Mouse (Mus musculus) erythroid progenitor cell, adult 5-6 weeks (primary cell): Measurements from ENCODE around the gene Tmx4. TPM values are rescaled to one million over a fixed set of nuclear protein-coding genes. Genes with fewer than 3 reads are reported as not detected.

Experiments used
- ATAC-seq: replicated peaks from 2 replicates; pipeline ENCODE4 v1.8.0; 2016; ENCODE audit warnings: moderate number of reproducible peaks, mild to moderate bottlenecking, moderate TSS enrichment, inconsistent platforms; ENCODE audit not compliant: poor library complexity, low FRiP score, severe bottlenecking
- total RNA-seq, 2 experiments: library from RNA; stranded (forward) in 1 of 2; stranded (reverse) in 1 of 2; fragments of 150-400 nt in 1 of 2; fragments of 186-747, 209-891 nt in 1 of 2; gene quantifications; 2 replicates each; pipeline versions ENCODE4 v1.2.3 to v1.2.4; 2015 to 2017; ENCODE audit warnings: low replicate concordance in 2 of 2

Gene Tmx4
- total RNA-seq (2015; ENCODE audit: low replicate concordance) (81.1 and 122 TPM in 2 replicates), total RNA-seq (2017; ENCODE audit: low replicate concordance) (131 and 153 TPM in 2 replicates)

DNA sequence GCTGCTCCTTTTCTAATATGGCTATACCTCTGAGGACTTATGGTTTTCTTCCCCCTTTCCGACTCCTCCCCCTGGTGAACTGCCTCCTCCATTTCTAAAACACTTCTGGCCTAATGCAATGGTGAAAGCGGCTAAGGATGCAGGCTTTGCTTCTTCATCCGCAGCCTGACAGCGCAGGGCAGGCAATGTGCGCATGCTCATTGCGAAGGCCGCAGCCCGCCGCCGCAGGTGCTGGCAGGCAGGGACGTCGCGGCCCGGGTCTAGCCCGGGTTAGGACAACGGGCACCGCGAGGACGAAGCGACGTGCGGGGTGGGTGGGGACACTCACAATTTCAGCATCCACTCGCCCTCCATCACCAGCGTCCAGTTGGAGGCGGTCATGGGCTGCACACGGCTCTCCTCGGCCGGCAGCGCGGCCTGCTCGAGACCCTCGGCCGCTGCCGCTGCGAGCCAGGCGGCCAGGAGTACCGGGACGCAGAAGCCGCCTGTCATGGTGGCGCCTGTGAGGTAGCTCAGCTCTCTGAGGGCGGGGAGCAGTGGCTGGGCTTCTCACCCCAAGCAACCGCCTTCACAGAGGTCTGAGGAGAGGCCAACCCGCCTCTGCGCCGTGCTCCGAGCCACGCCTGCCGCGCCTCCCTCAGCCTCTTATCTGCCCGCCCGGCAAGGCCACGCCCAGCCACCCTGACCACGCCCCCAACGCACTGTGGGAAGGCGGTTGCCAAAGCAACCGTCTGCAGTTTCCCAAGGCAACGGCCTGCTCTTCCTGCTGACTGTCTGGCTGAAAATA, at the start of gene Tmx4:
Gene Tmx4, minus strand, starts transcription at position 632 of the 787 bp plus-strand sequence.
- peak; percentile 93 for ATAC-seq

DNA sequence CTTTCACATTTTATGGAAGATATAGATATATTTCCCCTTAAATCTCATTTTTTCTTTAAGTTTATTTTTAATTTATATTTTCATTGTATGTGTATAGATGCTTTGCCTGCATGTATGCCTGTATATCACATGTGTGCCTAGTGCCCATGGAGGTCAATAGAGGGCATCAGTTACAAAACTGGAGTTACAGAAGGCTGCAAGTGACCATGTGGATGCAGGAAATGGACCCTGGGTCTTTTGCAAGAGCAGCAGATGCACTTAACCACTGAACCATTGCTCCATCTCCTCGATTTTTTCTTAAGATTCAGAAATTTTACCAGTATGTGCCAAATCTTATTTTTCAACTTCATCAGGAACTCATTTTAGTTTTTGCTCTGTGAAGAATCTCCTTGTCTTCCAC, 48.2 kb upstream of the Tmx4 start:
- ATAC-seq, result no peak

DNA sequence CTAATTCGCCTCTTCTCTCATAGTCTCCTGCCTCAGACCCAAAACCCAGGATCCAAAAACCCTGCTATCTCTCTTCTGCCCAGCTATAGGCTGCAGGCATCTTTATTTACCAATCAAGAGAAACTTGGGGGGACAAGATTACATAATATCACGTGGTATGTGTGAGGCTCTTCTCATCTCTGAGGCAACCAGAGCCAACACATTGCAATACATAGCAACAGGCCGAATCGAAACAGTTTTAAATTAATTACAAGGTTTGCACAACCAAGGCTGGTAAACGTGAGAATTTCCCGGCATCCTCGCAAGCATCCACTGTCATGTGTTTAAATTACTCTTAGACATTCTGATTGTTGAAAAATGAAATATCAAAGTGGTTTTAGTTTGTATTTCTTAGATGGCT, 47.1 kb upstream of the Tmx4 start:
- no peak for ATAC-seq

DNA sequence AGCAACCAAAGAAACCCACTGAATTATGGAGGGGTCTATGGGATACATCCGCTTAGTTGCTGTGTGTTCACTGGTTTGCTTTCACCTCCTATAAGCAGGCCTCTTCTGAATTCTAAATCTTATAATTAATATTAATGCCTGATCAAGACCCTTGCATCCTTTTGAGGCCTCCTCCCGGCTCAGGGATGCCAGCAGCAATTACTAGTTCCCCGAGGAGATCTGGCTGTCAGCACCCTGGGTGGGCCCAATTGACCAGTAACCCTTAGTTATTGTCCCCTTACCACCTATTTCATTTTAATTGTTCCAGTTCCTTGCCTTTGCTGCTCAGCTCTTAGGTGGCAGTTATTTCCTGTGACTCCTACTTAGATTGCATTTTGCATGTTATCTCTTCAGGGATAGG, 38.4 kb upstream of the Tmx4 start:
- ATAC-seq, result no peak

DNA sequence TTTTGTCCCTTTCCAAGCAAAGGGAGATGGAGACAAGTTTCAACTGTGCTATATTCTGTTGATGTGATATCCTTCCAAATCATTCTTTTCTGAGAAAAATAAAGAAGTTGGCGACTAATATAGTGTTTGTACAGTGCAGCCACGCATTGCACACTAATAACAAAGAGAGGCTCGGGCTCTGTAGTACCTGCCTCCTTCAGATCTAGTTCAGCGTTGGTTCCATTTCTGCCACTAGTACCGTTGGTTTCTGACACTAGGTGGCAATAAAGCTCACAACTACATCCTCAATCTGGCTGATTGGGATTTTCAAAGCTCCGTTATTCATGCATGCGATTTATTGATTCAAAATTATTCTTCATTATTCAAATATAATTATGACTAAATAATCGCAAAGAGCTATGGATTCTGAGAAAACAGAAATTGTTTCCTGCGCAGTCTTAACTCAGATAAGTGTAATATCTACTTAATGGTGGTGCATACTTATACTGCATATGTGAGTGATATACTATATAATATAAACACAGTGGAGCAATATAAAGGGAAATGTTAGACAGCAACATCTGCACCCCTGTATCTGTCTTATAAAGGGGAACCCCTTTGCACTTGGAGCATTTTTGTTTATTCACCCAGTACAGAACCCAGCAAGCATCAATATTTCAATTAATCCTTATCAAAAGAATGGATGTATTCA, 37.5 kb upstream of the Tmx4 start:
- no peak for ATAC-seq

DNA sequence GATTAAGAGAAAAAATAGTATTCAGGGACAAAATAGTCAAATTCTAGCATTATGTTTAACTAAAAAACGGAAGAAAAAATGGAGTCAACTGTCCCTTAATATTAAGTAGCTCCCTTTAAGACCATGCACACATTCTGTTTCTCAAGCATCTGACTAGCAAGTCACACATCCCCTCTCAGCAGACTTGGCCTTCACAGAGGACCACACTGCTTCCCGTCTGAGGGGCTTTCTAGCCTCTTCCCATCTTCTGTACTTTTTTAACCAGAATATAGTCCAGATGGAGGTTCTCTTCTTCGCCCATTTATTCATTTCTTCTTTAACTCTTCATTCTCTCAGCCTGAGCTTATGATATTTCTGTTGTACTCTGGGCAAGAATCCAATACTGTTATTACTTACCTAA, 35.6 kb upstream of the Tmx4 start:
- no peak for ATAC-seq

DNA sequence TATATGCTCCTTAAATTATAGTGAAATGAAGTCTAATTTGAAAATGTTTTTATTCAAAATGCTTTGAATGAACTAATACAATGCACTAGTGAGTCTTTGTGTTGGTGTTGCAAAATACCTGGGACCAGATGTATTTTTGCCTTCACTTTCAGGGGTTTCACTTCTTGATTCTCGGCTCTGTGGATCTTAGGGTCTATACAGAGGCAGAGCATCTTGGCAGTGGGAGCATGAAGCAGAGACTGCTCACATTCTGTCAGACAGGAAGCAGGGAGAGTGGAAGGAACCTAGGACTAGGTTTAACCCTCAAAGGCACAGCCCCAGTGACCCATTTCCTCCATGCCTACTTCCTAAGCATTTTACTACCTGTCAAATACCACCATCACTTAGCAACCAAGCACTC, 31.5 kb upstream of the Tmx4 start:
- ATAC-seq, result no peak

DNA sequence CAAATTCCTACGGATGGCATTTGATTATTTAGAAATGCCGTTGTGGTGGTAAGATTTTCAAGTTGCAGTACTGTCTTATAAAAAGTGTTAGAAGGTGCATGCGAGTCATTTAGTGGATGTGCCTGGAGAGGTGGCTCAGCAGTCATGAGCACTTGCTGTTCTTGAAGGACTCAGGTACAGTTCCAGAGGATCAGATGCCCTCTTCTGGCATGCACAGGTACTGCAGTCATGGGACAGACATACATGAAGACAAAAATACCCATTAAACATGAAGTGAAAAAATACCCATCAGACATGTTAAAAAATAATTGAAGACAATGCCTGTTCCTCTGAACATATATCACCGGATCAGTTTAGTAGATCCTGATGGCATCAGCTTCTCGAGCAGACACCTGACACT, 29.7 kb upstream of the Tmx4 start:
- ATAC-seq, result peak; percentile 70

DNA sequence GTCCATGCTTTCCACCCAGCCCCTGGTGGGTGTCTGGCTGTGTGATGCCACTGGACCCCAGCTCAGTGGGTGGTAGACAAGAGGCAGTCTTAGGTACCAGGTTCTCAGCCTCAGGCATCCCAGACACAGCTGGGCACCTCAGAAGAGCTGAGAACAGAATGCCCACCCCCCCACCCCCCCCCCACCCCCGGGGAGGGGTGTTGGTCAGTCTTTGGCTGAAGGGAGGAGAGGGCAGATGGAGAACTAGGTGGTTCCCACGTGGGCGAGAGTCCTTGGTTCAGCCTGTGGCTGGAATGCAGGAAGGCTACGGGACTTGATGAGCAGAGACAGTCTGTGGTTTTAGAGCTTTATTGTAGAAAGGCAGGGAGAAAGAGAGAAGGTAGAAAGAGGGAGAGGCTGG, 12.5 kb upstream of the Tmx4 start:
- no peak for ATAC-seq

DNA sequence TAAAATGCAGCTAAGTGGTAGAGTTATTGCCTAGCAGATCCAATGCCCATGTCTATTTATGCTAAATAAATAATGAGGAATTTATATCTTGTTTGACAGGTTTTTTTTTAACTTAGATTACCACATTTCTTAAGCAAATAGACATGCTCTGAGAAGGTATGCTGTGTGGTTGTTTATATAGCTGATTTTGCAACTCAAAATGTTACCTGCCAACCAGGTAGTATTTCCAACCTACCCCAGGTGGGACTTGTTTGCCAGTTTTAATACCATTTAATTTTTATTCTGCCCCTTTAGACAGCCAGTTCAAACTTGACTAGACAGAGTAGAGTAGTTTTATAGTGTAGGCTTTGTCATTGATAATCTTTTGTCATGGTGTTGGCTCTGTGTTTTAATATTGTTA, 10.7 kb upstream of the Tmx4 start:
- ATAC-seq, result no peak

DNA sequence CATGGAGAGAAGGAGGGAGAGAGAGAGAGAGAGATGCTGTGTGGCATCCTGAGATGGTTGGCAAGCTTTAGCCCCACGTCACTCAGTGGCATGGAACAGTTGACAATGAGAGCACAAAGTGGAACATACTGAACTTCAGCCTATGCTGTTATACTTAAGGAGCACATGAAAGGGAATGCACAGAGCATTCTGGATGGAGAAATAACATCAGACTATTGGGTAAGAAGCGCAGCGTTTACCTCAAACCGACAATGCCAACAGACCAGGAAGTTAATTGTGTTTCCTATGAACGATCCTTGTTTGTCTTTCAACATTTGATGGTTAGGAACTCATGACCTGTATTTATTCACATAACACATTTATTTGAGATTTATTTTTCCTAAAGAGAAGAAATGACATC, 8.8 kb upstream of the Tmx4 start:
- ATAC-seq, result no peak

DNA sequence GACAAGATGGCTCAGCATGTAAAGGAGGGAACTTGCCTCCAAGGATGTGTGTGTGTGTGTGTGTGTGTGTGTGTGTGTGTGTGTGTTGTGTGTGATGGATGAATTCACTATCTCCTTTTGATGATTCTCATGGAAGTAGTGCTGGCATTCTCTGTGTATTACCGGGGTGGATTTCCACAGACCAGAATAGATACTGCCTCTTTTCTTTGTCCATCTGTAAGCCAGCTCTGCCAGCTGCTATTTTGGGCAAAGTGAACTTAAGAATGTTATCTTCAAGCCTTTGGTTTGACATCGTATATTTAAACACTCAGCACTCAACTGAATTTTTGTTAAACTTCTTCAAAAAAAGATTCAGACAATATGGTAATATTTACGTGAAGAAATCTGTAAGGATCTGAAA, 5.1 kb upstream of the Tmx4 start:
- ATAC-seq, result no peak

DNA sequence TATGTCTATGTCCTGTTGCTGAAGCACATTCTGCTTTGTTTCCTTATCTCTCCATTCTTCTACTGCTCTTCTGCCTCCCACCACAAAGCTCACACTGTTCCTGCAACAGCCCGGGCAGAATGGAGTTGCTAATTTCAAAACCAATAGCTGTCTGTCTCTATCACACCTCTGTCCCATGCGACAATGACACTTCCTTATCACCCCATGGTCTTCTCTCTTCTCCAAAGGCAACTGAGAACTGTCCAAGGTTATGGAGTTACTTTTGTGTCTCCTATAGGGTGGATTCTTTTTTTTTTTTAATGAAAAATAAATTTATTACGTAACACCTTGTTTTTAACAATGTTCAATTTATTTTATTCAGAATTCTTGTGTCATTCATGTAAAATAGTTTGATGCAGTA, 1.8 kb upstream of the Tmx4 start:
- no peak for ATAC-seq

DNA sequence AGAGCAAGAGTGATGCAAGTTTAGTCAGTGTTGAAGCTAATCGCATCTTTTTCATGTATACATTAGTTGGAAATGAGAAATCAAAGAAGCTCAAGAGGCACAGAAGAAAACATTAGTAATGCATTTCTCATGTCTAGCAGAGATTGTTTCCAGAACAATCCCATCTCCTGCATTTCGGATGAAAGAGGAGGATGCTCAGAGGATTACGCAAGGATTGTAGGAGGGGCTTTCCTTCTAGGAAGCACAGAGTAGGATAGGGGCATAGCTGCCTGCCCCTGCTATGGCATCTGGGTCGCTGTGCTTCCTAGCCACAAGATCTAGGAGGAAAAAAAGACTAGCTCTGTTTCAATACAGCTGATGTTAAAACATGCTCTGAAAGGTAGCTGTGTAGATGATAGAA, 1.2 kb upstream of the Tmx4 start:
- no peak for ATAC-seq

DNA sequence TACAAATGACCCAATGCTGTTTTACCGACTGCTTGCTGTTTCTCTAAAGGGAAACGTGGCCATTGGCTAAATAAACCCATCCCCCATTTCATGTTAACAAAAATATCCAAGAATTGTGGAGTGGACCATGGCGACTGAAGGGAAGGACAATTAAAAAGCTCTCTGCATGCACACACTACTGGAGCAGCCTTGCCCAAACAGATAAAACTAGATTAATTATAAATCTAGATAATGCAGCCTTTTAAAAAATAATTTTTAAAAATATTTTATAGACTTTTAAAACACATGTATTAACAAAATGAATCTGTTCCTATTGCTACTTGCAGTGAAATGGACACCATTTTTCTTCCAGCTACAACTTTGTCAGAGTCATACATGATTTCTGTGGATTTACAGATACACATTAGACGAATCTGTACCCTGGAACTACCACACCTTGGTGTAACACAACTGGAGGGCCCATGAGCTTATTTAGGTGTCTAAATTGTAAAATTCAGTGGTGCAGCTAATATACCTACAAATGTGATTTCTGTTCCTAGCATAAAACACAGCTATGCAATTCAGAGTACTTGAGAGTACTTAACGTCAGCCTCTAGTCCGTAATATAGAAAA, 462 bp upstream of the Tmx4 start:
- peak; percentile 10 for ATAC-seq

DNA sequence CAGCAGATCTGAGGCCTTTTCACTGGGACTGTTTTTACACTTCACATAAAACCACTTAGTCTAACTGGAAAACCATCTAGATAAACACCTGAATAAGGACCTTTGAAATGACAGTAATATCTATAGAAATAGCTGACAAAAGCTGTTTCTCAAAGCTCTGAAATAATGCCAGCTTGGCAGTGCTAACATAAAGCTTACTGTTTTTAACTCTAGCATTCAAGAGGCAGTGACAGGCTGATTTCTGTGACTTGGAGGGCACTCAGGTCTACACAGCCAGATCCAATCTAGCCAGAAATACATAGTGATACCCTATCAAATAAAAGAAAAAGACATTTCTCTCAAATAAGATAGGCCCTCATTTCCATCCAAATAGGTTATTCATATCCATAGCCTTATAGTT, 1.6 kb downstream of the Tmx4 start:
- no peak for ATAC-seq

DNA sequence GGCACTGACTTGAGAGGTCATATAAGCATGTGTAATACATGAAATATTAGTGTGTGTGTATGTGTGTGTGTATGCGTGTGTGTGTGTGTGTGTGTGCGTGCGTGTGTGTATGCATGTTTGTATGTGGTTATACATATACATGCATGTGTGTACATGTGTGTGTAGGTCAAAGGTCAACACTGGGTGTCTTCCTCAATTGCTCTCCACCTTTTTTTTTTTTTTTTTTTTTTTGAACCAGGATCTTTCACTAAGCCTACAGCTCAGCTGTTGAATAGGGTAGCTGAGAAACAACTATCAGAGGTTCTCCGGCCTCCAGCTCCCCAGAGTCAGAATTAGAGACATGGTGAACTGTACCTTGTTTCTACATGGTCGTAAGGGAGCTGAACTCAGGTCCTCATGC, 2.6 kb downstream of the Tmx4 start:
- no peak for ATAC-seq

DNA sequence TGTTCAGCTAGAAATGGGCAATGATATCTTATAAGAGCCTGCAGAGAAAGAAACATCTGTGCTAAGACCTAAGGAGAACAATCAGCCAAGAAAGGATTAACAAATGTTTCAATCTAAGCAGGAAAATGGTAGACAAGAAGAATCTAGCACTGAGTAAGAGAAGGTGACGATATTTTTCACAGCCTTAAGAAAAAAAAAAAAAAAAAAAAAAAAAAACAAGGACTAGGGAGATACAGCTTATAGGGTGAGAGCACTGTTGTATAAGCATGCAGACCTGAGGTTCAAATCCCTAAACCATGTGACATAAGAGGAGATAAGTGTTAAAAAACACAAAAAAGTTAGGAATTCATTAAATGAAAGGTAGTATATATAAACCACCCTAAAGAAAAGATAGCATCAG, 3.5 kb downstream of the Tmx4 start:
- no peak for ATAC-seq

DNA sequence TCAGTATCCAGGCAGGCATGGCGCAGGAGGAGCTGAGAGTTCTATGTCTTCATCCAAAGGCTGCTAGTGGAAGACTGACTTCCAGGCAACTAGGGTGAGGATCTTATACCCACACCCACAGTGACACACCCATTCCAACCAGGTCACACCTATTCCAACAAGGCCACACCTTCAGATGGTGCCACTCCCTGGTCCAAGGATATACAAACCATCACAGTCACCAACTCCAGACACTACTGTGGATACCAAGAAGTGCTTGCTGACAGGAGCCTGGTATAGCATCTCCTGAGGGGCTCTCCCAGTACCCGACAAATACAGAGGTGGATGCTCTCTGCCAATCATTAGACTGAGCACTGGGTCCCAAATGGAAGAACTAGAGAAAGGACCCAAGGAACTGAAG, 15.4 kb downstream of the Tmx4 start:
- ATAC-seq, result peak; percentile 59; the same call in 1 of the 2 replicates

DNA sequence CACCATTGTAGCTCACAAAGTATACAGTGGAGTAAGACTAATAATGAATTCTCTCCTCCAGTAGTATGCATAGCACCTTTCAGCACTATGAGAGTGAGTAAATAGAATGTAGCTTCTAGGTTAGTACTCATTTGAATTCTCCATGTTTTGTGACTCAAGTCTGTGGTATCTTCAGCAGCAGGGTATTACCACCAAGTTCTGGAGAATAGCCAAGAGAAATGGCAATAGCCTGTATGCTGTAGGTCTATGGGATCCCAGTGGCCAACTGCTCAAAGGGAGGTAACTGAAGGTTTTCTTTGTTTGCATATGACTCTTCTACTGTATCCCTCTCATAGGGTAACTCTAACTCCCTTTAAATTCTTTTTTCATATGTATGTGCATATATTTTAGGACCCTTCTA, 39.0 kb downstream of the Tmx4 start:
- ATAC-seq, result no peak

DNA sequence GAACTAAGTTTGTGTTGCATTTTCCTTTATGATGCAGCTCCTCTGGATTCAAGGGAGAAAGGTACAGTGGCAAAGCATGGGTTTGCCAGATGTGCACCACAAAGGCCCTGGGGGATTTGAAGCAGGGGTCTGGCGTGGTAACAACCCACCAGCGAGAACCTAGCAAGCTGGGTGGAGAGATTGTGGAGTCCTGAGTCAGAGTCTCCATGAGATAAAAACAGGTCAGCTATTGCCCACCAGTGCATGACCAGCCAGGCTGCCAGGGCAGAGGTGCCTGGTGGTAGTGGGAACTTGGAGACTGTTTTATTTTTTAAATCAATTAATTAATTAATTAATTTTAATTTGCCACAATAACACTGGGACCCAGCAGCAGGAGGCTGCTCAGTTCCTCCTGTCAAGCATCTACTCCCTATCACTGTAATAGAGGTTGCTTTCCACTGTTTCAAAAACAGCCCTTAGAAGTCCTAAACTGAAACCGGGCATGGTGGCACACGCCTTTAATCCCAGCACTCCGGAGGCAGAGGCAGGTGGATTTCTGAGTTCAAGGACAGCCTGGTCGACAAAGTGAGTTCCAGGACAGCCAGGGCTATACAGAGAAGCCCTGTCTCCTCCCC, 52.8 kb downstream of the Tmx4 start:
- no peak for ATAC-seq
